ENCODE assay signal across 8 mouse cellular contexts in genomic region chr5:51941255-51941924, GRCm38 (mm10).
DNase-seq lines count a peak whose midpoint lies in the region; ATAC-seq lines count a peak whose summit lies in the region.
"Had no signal": no experiment of that assay in that cellular context is flagged by ENCODE, and none has a peak within 500 bp of the region (broad histone marks: within the 10 kb centered on the region; RNA-seq: fewer than 3 reads in every experiment).

No protein-coding gene starts in this region.

- H3K4me1 ChIP-seq in liver, embryonic 13.5 days (replicated peaks): peaks cover 6% of the 10 kb centered on the region
- 0 out of 2 replicates have a peak, but pooled peaks cover 3% of the 10 kb centered on the region for H3K4me1 ChIP-seq in stomach, embryonic 16.5 days (ENCODE audit: control insufficient read depth, insufficient read depth, low read length)
- H3K4me1 ChIP-seq: midbrain, embryonic 13.5 days had no signal

- no peak overlapping the region for H3K4me3 ChIP-seq in liver, embryonic 13.5 days (replicated peaks)
- no peak overlapping the region for H3K4me3 ChIP-seq in stomach, embryonic 16.5 days (replicated peaks; ENCODE audit: low read length)
- H3K4me3 ChIP-seq: midbrain, embryonic 13.5 days had no signal

- H3K9ac ChIP-seq in liver, embryonic 13.5 days: no peak overlapping the region
- H3K9ac ChIP-seq in stomach, embryonic 16.5 days (ENCODE audit: low read length): no peak overlapping the region
- H3K9ac ChIP-seq: midbrain, embryonic 13.5 days had no signal

- no peaks in the 10 kb centered on the region for H3K27me3 ChIP-seq in liver, embryonic 13.5 days
- no peaks in the 10 kb centered on the region for H3K27me3 ChIP-seq in stomach, embryonic 16.5 days (ENCODE audit: control insufficient read depth, insufficient read depth, low read length)
- H3K27me3 ChIP-seq: midbrain, embryonic 13.5 days had no signal

- H3K4me2 ChIP-seq in liver, embryonic 13.5 days: peak overlapping the region; percentile 23; the same call in 1 of the 2 replicates
- H3K4me2 ChIP-seq in stomach, embryonic 16.5 days (ENCODE audit: low read depth, low read length): no peak overlapping the region
- H3K4me2 ChIP-seq: midbrain, embryonic 13.5 days had no signal

- peak; percentile 77 for ATAC-seq in liver, embryonic 13.5 days (ENCODE audit: low read depth)
- ATAC-seq in stomach, embryonic 16.5 days (ENCODE audit: insufficient read depth, low FRiP score): peak; percentile 44
- ATAC-seq: midbrain, embryonic 13.5 days had no signal

- H3K27ac ChIP-seq in liver, embryonic 13.5 days: no peak overlapping the region
- H3K27ac ChIP-seq in stomach, embryonic 16.5 days (ENCODE audit: low read length): no peak overlapping the region
- H3K27ac ChIP-seq: midbrain, embryonic 13.5 days had no signal

- DNase-seq in kidney, postnatal 4 days: peak; percentile 14 to 32
- no peak for DNase-seq in kidney, adult 11 months
- DNase-seq in embryo, embryonic 11 days: peak; percentile 23
- peak; percentile 11 for DNase-seq in liver, embryonic 13.5 days
- DNase-seq in thymus, postnatal 10 days (ENCODE audit: low spot score in 2 of 2): no peak
- no peak for DNase-seq in layer of hippocampus, adult 9-11 months

- H3K36me3 ChIP-seq in liver, embryonic 13.5 days: no peaks in the 10 kb centered on the region
- no peaks in the 10 kb centered on the region for H3K36me3 ChIP-seq in stomach, embryonic 16.5 days (ENCODE audit: control insufficient read depth, insufficient read depth, low read length)
- H3K36me3 ChIP-seq: midbrain, embryonic 13.5 days had no signal

- 14% methylated on average over 8 of the region's 8 CpGs for WGBS in liver, embryonic 13.5 days (ENCODE audit: insufficient replicate concordance)
- 36% methylated on average over 8 of the region's 8 CpGs for WGBS in stomach, embryonic 16.5 days

- H3K9me3 ChIP-seq in liver, embryonic 13.5 days (replicated peaks): no peaks in the 10 kb centered on the region
- H3K9me3 ChIP-seq in stomach, embryonic 16.5 days (replicated peaks; ENCODE audit: control insufficient read depth, low read length): no peaks in the 10 kb centered on the region
- H3K9me3 ChIP-seq: midbrain, embryonic 13.5 days had no signal

Comparison
In these comparisons a context has a peak if more than half of its experiments do, and no peak if none do; other contexts are left out.
1. DNase-seq: peak in kidney, postnatal 4 days (2 of 2), embryo, embryonic 11 days (single experiment) and liver, embryonic 13.5 days (single experiment); none in kidney, adult 11 months (single experiment), thymus, postnatal 10 days (0 of 2) and layer of hippocampus, adult 9-11 months (single experiment).